Mouse (Mus musculus): ENCODE data around the gene Ikbke. TPM values are rescaled to one million over a fixed set of nuclear protein-coding genes. Genes with fewer than 3 reads are reported as not detected.
A peak's percentile ranks its signal among the peaks of the same experiment; 100 is the strongest.

The Ikbke gene
- polyA plus RNA-seq, 1 experiment = 21.2 TPM

DNA sequence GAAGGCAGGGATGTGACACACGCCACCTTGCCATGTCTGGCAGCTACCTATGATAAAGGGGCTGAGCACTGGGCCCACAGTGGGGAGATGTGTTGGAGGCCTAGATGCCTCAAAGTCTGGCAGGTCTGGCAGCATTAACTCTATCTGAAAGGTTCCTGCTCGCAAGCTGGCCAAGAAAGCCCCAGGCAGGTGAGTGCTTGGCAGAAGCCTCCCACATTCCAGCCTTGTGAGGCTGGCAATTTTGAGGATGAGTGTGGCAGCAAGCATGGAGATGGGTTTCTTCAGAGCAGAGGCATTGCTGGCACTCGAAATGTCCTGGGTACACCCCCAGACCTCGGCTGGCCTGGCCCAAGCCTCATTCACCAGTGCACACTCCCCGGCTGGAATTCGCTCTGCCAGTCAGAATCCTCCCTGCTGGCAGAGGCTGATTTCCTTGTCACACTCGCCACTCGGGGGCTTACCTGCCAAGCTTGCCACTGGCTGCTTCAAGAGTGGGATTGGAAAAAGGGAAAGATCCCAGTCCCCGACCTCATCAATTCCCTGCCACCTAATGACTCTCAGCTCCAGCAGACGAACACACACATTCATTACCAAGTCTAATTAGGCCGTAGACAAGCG, 39.7 kb downstream of the Ikbke start:
- no peak for DNase-seq (ENCODE audit: low spot score)

GRCm38 (mm10) chr1:131238931-131239381, 40.5 kb downstream of the Ikbke start:
- peak; percentile 46 for DNase-seq (ENCODE audit: low spot score)

DNA sequence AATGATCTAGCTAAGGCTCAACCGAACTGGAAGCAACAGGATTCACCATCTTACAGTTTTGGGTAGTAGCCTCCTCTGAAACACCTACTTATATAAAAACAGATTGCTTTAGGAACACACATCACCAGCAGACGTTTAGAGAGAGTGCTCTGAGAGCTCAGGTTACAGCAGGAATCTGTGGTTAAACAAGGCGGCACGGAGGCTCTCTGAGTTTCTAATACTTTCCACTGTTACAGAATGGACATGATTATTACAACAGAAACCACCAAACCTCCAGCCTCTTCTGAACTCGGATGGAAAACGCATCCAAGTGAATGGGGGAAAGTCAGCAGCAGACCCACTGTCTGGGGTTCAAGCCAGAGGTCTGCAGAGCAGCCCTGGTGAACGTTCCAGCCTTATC, 43.3 kb downstream of the Ikbke start:
- no peak for DNase-seq (ENCODE audit: low spot score)

- no peak for DNase-seq (ENCODE audit: low spot score)
Measured at GRCm38 (mm10) chr1:131233527-131233926, 45.9 kb downstream of the Ikbke start.

- DNase-seq (ENCODE audit: low spot score) = no peak
Measured at GRCm38 (mm10) chr1:131228659-131229058, 50.7 kb downstream of the Ikbke start.

- DNase-seq (ENCODE audit: low spot score) = no peak
Measured at GRCm38 (mm10) chr1:131228225-131228624, 51.2 kb downstream of the Ikbke start.

DNA sequence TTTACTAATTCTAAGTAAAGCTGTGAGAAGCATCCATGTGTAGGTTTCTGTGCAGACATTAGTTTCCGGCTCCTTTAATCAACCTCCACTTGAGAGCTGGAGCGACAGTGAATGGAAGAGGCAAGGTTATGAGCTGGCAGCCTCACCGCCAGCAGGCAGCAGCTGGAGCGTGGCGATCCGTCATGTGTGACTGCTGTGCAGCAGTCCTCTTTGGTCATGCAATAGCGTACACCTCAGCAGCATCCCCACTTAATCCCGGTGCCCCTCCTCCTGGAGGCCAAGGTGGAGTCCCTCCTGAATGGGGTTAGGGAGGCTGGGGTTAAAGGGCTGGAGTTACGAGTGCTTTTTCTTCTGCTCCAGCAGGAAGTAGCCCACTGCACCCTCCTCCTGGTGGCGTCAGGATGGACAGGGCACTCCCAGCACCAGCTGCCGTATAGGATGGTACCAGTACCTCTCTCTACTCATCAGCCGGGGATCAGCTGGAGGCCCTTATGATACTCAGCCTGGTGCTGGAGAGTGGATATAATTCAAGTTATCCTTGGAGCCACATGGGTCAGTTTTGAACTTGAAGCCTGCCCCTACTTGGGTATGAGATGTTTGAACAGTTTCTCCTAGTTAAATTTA, 54.4 kb downstream of the Ikbke start:
- no peak for DNase-seq (ENCODE audit: low spot score)

DNA sequence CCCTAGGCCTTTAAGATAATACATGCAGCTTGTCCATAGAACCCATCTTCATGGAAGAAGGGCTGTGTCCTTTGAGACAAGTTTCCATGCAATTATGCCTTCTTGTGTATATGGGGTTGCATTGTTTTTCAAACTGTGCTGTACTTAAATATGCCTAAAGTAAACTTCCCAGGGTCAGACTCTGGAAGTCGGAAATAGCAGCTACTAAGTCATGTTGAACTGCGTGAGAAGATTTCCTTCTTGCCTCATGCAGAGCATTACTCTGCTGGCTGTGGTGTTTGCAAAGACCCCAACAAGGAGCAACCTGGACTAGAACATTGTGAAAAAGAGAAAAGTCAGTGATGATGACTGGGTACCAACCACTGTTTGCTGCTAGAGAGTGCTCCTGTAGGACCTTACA, 56.1 kb downstream of the Ikbke start:
- no peak for DNase-seq (ENCODE audit: low spot score)

- no peak for DNase-seq (ENCODE audit: low spot score)
Measured at GRCm38 (mm10) chr1:131221822-131222590, 57.4 kb downstream of the Ikbke start.

GRCm38 (mm10) chr1:131218933-131219332, 60.5 kb downstream of the Ikbke start:
- DNase-seq (ENCODE audit: low spot score) = no peak

GRCm38 (mm10) chr1:131213361-131213760, 66.0 kb downstream of the Ikbke start:
- no peak for DNase-seq (ENCODE audit: low spot score)

DNA sequence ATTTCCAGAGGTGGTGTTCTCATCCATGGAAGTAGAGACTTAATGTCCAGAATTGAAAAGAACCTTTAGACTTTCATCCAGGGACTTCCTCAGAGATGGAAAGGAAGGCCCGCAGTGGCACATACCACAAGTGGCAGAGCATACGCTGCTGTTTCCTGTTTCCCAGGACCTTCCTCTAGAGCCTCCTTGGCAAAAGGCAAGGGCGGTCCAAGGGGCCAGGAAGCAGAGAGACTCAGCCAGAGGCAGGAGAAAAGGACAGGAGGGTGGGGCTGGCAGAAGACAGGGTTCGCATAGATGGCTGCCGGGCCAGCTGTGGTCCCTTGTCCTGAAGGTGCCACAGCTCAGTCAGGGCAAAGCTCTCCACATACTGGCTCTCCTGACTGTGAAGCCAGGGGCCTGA, 66.5 kb downstream of the Ikbke start:
- no peak for DNase-seq (ENCODE audit: low spot score)

- DNase-seq (ENCODE audit: low spot score) = no peak
Measured at GRCm38 (mm10) chr1:131211655-131212054, 67.8 kb downstream of the Ikbke start.

DNA sequence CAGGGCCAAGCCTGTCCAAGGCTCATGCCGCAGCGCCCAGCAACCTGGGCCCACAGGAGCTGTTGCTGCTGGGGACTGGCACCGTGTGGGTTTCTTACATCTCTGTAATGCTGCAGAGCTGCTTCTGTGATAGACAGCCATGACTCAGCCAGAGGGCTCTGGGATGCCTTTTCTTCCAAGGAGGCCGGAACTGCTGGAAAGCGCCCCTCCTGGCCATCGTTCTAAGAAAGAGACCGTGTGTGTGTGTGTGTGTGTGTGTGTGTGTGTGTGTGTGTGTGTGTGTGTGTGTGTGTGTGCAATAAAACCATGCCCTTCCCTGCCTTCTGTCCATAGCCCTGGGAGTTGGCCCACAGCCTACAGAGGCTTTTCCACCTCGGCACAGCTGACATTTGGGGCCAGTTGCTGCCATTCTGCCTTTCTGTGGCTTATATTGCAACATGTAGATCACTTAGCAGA, 69.4 kb downstream of the Ikbke start:
- DNase-seq (ENCODE audit: low spot score) = no peak

- no peak for DNase-seq (ENCODE audit: low spot score)
Measured at GRCm38 (mm10) chr1:131208800-131209199, 70.6 kb downstream of the Ikbke start.

DNA sequence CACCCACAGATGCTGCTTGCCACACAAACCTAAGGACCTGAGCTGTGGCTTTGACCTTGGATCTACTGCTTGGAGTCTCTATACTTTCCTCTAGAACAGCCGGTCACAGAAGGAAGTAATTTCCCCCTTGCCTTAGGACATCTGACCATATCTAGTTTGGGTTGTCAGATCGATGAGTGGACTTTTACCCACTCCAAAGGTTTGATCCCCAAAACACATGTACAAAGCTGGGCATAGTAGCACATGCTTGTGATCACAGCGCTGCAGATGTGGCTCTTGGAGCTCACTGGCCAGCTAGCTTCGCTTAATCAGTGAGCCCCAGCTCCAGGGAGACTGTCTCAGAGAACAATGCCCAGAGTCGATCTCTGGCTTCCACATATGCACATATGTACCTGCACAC, 71.3 kb downstream of the Ikbke start:
- no peak for DNase-seq (ENCODE audit: low spot score)

DNA sequence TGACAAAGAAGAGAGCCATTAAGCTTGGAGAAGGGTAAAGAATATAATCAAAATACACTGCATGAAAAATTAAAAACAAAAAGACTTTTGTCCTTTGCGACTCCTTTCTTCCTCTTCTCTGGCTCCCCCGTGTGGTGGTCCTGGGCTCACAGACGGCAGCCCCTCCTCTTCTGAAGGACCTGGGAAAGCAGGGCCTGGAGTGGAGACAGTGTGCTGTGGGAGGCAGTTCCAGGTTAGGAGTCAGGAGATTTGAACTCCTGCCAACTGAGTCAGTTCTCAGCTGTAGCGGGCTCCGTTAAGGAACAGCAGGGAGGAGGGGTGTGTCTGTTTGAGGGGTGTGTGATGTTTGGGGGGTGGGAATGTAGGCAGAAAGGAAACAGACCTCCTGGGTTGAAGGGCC, 71.9 kb downstream of the Ikbke start:
- DNase-seq (ENCODE audit: low spot score) = no peak

- DNase-seq (ENCODE audit: low spot score) = no peak
Measured at GRCm38 (mm10) chr1:131206342-131206741, 73.1 kb downstream of the Ikbke start.

DNA sequence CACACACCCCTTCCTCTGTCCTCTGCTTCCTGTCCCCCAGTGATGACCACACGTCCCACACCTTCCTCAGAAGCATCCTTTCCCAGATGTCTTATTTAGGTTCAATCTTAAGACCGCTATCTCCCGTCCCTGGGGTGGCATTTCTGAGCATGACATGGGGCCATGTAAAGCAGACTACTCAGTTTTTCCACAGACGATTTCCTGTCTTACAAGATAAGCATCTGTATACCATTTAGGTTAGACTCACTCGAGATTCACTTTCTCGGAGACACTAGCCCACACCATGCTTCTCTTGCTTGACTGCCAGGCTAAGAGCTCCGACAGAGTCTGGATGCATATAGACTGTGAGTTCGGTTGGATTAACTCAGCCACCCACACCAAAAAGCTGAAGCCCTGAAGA, 74.9 kb downstream of the Ikbke start:
- no peak for DNase-seq (ENCODE audit: low spot score)

Measured in urinary bladder, adult 2 months (tissue).